Mouse (Mus musculus): Measurements from ENCODE around the gene Nol9. TPM values are rescaled to one million over a fixed set of nuclear protein-coding genes. Genes with fewer than 3 reads are reported as not detected.

Gene Nol9
- polyA plus RNA-seq, 1 experiment = 40.5 TPM

DNA sequence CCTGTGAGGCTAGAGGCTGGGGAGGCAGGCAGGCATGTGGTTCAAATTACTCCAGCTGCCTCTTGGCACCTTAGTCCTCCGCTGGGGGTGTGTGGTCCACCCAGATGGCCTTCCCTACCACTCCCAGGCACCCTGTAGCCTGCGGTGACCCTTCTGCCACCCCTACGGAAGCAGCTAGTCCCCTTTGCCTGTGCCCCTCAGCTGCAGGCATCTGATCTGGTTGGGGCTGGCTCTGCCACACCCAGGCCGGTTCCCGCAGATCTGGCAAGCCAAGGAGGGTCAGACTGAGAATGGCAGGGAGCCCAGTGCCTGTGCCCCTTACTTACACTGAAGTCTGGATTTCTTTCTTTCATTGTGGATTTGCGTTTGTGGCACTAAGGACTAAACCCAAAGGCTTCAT lies 34.6 kb downstream of the Nol9 start:
- Histone ChIP-seq H3K27ac (ENCODE audit: control insufficient read depth, insufficient read depth, low read length) (no peak overlapping the region), H3K27me3 (ENCODE audit: control insufficient read depth, insufficient read depth, low read length) (no peaks in the 10 kb centered on the region; the same call in 1 of the 2 replicates), H3K4me3 (ENCODE audit: control insufficient read depth, insufficient read depth, low read length) (no peak overlapping the region), H3K36me3 (ENCODE audit: control insufficient read depth, insufficient read depth, low read length) (no peaks in the 10 kb centered on the region), H3K4me1 (replicated peaks; ENCODE audit: control insufficient read depth, insufficient read depth, low read length) (no peaks in the 10 kb centered on the region)
- 82% methylated on average over 6 of the region's 6 CpGs for WGBS
- TF ChIP-seq POLR2A (IDR thresholded peaks at IDR 0.05; ENCODE audit: control insufficient read depth, extremely low read depth, insufficient read depth, low read length, poor library complexity) (no peak), CTCF (IDR thresholded peaks at IDR 0.05; ENCODE audit: borderline replicate concordance, control insufficient read depth, extremely low read depth, insufficient read depth, low read length, poor library complexity) (no peak)
- DNase-seq = no peak

DNA sequence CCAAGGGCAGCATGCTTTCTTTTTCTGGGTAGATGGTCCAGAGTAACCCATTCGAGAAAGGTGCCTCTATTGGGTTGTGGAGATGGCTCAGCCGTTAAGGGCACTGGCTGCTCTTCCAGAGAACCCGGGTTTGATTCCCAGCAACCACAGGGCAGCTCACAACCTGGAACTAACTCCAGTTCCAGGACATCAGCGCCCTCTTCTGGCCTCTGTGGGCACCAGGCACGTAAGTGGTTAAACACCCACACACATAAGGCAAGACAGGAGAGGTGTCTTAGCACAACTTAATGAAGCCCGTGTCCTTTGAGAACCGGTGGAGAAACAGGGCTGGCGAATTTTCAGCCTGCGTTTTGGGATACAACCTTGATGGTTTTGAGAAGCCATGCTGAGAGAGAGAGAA lies 35.4 kb downstream of the Nol9 start:
- WGBS = 92% methylated on average over 9 of the region's 9 CpGs
- H3K27ac ChIP-seq (ENCODE audit: control insufficient read depth, insufficient read depth, low read length) = no peak overlapping the region
- no peaks in the 10 kb centered on the region; the same call in 1 of the 2 replicates for H3K27me3 ChIP-seq (ENCODE audit: control insufficient read depth, insufficient read depth, low read length)
- no peak for TF ChIP-seq CTCF (IDR thresholded peaks at IDR 0.05; ENCODE audit: borderline replicate concordance, control insufficient read depth, extremely low read depth, insufficient read depth, low read length, poor library complexity)
- no peak for TF ChIP-seq POLR2A (IDR thresholded peaks at IDR 0.05; ENCODE audit: control insufficient read depth, extremely low read depth, insufficient read depth, low read length, poor library complexity)
- no peak overlapping the region for H3K4me3 ChIP-seq (ENCODE audit: control insufficient read depth, insufficient read depth, low read length)
- no peaks in the 10 kb centered on the region for H3K4me1 ChIP-seq (replicated peaks; ENCODE audit: control insufficient read depth, insufficient read depth, low read length)
- no peak for DNase-seq
- H3K36me3 ChIP-seq (ENCODE audit: control insufficient read depth, insufficient read depth, low read length) = no peaks in the 10 kb centered on the region

DNA sequence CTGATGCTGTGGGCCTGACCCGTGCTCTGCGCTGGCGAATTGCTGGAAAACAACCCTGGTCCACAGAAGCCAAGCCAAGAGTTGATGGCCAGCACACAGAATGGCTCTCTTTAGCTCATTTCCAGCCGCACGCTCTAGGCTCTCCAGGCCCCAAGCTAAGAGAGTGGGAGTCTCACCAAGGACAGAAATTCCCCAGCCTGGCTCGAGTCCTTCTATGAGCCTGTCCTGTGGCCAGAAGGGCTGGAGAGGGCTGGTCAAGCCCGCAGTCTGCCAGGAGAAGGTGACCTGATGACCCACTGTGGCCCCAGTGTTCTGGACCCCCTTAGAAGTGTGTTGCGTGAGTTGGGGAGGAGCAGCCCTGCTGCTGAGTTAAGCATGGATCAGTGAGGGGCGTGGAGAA lies 38.1 kb downstream of the Nol9 start:
- TF ChIP-seq POLR2A (IDR thresholded peaks at IDR 0.05; ENCODE audit: control insufficient read depth, extremely low read depth, insufficient read depth, low read length, poor library complexity) (no peak), CTCF (IDR thresholded peaks at IDR 0.05; ENCODE audit: borderline replicate concordance, control insufficient read depth, extremely low read depth, insufficient read depth, low read length, poor library complexity) (no peak)
- WGBS = 96% methylated on average over 9 of the region's 9 CpGs

DNA sequence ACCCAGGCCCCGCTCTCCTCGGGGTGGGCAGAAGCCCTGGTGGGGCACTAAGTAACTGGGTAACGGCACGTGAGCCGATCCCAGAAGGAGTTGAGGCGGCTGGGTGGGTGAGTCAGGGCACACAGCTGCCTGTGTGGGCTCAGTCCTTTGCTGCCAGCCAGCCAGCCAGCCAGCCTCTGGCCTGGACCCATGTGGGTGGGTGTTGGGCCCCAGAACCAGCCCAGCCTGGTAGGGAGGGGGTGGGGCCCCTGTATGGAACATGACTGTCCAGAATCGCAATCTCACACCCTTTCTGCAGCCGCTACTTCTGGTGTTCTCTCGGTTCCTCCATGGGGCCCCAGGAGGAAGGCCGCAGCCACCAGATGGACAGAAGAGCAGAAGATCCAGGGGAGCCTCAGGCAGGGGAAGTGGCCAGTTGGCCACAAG lies 39.0 kb downstream of the Nol9 start:
- no peak overlapping the region for H3K27ac ChIP-seq (ENCODE audit: control insufficient read depth, insufficient read depth, low read length)
- WGBS = 92% methylated on average over 10 of the region's 10 CpGs
- TF ChIP-seq CTCF (IDR thresholded peaks at IDR 0.05; ENCODE audit: borderline replicate concordance, control insufficient read depth, extremely low read depth, insufficient read depth, low read length, poor library complexity) (no peak), POLR2A (IDR thresholded peaks at IDR 0.05; ENCODE audit: control insufficient read depth, extremely low read depth, insufficient read depth, low read length, poor library complexity) (no peak)
- no peaks in the 10 kb centered on the region for H3K27me3 ChIP-seq (ENCODE audit: control insufficient read depth, insufficient read depth, low read length)
- H3K36me3 ChIP-seq (ENCODE audit: control insufficient read depth, insufficient read depth, low read length) = no peaks in the 10 kb centered on the region
- DNase-seq = no peak
- no peaks in the 10 kb centered on the region for H3K4me1 ChIP-seq (replicated peaks; ENCODE audit: control insufficient read depth, insufficient read depth, low read length)
- no peak overlapping the region for H3K4me3 ChIP-seq (ENCODE audit: control insufficient read depth, insufficient read depth, low read length)

More for the DNA sequence above, 38.1 kb downstream of the Nol9 start:
- DNase-seq = no peak
- Histone ChIP-seq H3K36me3 (ENCODE audit: control insufficient read depth, insufficient read depth, low read length) (no peaks in the 10 kb centered on the region), H3K4me1 (replicated peaks; ENCODE audit: control insufficient read depth, insufficient read depth, low read length) (no peaks in the 10 kb centered on the region), H3K27me3 (ENCODE audit: control insufficient read depth, insufficient read depth, low read length) (no peaks in the 10 kb centered on the region; the same call in 1 of the 2 replicates), H3K4me3 (ENCODE audit: control insufficient read depth, insufficient read depth, low read length) (no peak overlapping the region), H3K27ac (ENCODE audit: control insufficient read depth, insufficient read depth, low read length) (no peak overlapping the region)

DNA sequence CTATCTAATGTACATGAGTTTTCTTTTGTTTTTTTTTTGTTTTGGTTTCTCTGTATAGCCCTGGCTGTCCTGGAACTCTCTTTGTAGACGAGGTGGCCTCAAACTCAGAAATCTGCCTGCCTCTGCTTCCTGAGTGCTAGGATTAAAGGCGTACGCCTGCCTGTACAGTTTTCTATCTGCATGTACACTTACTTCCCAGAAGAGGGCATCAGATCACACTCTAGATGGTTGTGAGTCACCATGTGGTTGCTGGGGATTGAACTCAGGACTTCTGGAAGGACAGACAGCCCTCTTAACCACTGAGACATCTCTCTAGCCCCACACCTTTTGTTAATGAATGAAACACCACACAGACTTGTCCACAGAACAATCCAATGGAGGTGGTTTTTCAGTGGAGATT lies 40.1 kb downstream of the Nol9 start:
- WGBS = 87% methylated on average over 3 of the region's 3 CpGs
- DNase-seq = no peak
- no peak for TF ChIP-seq POLR2A (IDR thresholded peaks at IDR 0.05; ENCODE audit: control insufficient read depth, extremely low read depth, insufficient read depth, low read length, poor library complexity)
- TF ChIP-seq CTCF (IDR thresholded peaks at IDR 0.05; ENCODE audit: borderline replicate concordance, control insufficient read depth, extremely low read depth, insufficient read depth, low read length, poor library complexity) = no peak
- H3K36me3 ChIP-seq (ENCODE audit: control insufficient read depth, insufficient read depth, low read length) = no peaks in the 10 kb centered on the region
- no peaks in the 10 kb centered on the region for H3K4me1 ChIP-seq (replicated peaks; ENCODE audit: control insufficient read depth, insufficient read depth, low read length)
- no peak overlapping the region for H3K27ac ChIP-seq (ENCODE audit: control insufficient read depth, insufficient read depth, low read length)
- H3K27me3 ChIP-seq (ENCODE audit: control insufficient read depth, insufficient read depth, low read length) = no peaks in the 10 kb centered on the region
- no peak overlapping the region for H3K4me3 ChIP-seq (ENCODE audit: control insufficient read depth, insufficient read depth, low read length)

DNA sequence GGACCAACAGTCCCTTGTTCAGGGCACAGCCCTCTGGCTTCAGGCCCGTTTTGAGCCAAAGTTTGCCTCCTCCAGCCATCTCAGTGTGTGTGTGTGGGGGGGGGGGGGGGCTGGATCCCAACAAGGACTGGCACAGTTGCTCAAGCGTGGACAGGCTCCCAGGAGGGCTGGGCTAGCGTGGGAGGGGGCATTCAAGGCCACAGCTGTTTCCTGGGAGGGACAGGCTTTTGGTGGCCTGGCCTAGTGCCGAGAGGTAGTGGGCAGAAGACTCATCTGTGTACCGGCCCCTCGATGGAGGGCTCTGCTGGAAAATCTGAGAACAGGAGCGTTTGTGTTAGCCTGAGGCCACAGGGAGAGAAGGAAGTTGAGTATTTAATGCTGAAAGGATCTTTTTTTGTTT lies 40.8 kb downstream of the Nol9 start:
- Histone ChIP-seq H3K36me3 (ENCODE audit: control insufficient read depth, insufficient read depth, low read length) (no peaks in the 10 kb centered on the region), H3K4me3 (ENCODE audit: control insufficient read depth, insufficient read depth, low read length) (no peak overlapping the region), H3K27ac (ENCODE audit: control insufficient read depth, insufficient read depth, low read length) (no peak overlapping the region), H3K4me1 (replicated peaks; ENCODE audit: control insufficient read depth, insufficient read depth, low read length) (no peaks in the 10 kb centered on the region), H3K27me3 (ENCODE audit: control insufficient read depth, insufficient read depth, low read length) (no peaks in the 10 kb centered on the region; the same call in 1 of the 2 replicates)
- no peak for TF ChIP-seq POLR2A (IDR thresholded peaks at IDR 0.05; ENCODE audit: control insufficient read depth, extremely low read depth, insufficient read depth, low read length, poor library complexity)
- TF ChIP-seq CTCF (IDR thresholded peaks at IDR 0.05; ENCODE audit: borderline replicate concordance, control insufficient read depth, extremely low read depth, insufficient read depth, low read length, poor library complexity) = no peak
- WGBS = 47% methylated on average over 7 of the region's 7 CpGs
- no peak for DNase-seq
